Comparison of ENCODE assay signal across 9 mouse cellular contexts in genomic region chr17:27629249-27630020, GRCm38 (mm10). TPM values are rescaled to one million over a fixed set of nuclear protein-coding genes. Genes with fewer than 3 reads are reported as not detected.
DNase-seq lines count a peak whose midpoint lies in the region; ATAC-seq and TF ChIP-seq lines count a peak whose summit lies in the region.
"Had no signal": no experiment of that assay in that cellular context is flagged by ENCODE, and none has a peak within 500 bp of the region (broad histone marks: within the 10 kb centered on the region; RNA-seq: fewer than 3 reads in every experiment).

No protein-coding gene starts in this region.

- H3K4me3 ChIP-seq in embryonic fibroblast, embryonic 13.5 days (ENCODE audit: insufficient read depth, low read length), result no peak overlapping the region
- H3K4me3 ChIP-seq in heart, embryonic 13.5 days, result no peak overlapping the region
- no peak overlapping the region for H3K4me3 ChIP-seq in liver, embryonic 16.5 days (ENCODE audit: low read depth, low read length)

- peak; percentile 40; the same call in 1 of the 2 replicates for TF ChIP-seq POLR2A in embryonic fibroblast, embryonic 13.5 days (IDR thresholded peaks at IDR 0.05; ENCODE audit: low read depth, low read length)

- ATAC-seq in heart, embryonic 13.5 days (ENCODE audit: extremely low read depth, insufficient number of reproducible peaks, low FRiP score, low TSS enrichment), result no peak
- ATAC-seq in liver, embryonic 16.5 days (ENCODE audit: low read depth), result peak; percentile 24; the same call in 1 of the 2 replicates

- no peak overlapping the region for H3K4me2 ChIP-seq in heart, embryonic 13.5 days
- H3K4me2 ChIP-seq in liver, embryonic 16.5 days (ENCODE audit: low read depth, low read length), result no peak overlapping the region

- 67% methylated on average over 2 of the region's 2 CpGs for WGBS in heart, embryonic 13.5 days
- WGBS in liver, embryonic 16.5 days (ENCODE audit: insufficient replicate concordance), result 68% methylated on average over 2 of the region's 2 CpGs

- no peaks in the 10 kb centered on the region for H3K27me3 ChIP-seq in heart, embryonic 13.5 days (replicated peaks)
- H3K27me3 ChIP-seq in liver, embryonic 16.5 days (ENCODE audit: control insufficient read depth, insufficient read depth, low read depth, low read length), result no peaks in the 10 kb centered on the region

- no peak overlapping the region for H3K27ac ChIP-seq in embryonic fibroblast, embryonic 13.5 days (ENCODE audit: insufficient read depth, low read length)
- 0 out of 2 replicates have a peak overlapping the region, but pooled peaks have one; percentile 0 for H3K27ac ChIP-seq in heart, embryonic 13.5 days (replicated peaks)
- H3K27ac ChIP-seq in liver, embryonic 16.5 days (ENCODE audit: low read length), result no peak overlapping the region

- H3K36me3 ChIP-seq in heart, embryonic 13.5 days, result peaks cover 49% of the 10 kb centered on the region
- H3K36me3 ChIP-seq in liver, embryonic 16.5 days (ENCODE audit: control insufficient read depth, insufficient read depth), result peaks cover 35% of the 10 kb centered on the region

- peak; percentile 79; the same call in 1 of the 2 replicates for TF ChIP-seq CTCF in embryonic fibroblast, embryonic 13.5 days (IDR thresholded peaks at IDR 0.05; ENCODE audit: borderline replicate concordance, insufficient read depth, low read length)

- peaks cover 10% of the 10 kb centered on the region; the same call in 1 of the 2 replicates for H3K4me1 ChIP-seq in embryonic fibroblast, embryonic 13.5 days (ENCODE audit: control insufficient read depth, insufficient read depth, low read length)
- H3K4me1 ChIP-seq in heart, embryonic 13.5 days, result peaks cover 41% of the 10 kb centered on the region
- peaks cover 30% of the 10 kb centered on the region for H3K4me1 ChIP-seq in liver, embryonic 16.5 days (ENCODE audit: control insufficient read depth, low read depth, low read length)

- no peaks in the 10 kb centered on the region for H3K9me3 ChIP-seq in heart, embryonic 13.5 days
- no peaks in the 10 kb centered on the region for H3K9me3 ChIP-seq in liver, embryonic 16.5 days (replicated peaks; ENCODE audit: control insufficient read depth, low read length)

- peak; percentile 65 to 77 for DNase-seq in CD8-positive naive resting alpha-beta T cell, adult 2 months (ENCODE audit: low read depth in 2 of 2, low spot score in 2 of 2)
- peak; percentile 46 to 53 for DNase-seq in adrenal gland, postnatal 4 days (ENCODE audit: low spot score in 2 of 2)
- peak; percentile 91 for DNase-seq in layer of hippocampus, adult 11-12 months (ENCODE audit: low spot score)
- peak; percentile 69 for DNase-seq in ovary, postnatal 14 days (ENCODE audit: low spot score)
- peak; percentile 86 for DNase-seq in thymus, postnatal 14 days

- no peak overlapping the region for H3K9ac ChIP-seq in heart, embryonic 13.5 days
- no peak overlapping the region for H3K9ac ChIP-seq in liver, embryonic 16.5 days (ENCODE audit: low read depth, low read length)

RNA-seq across cellular contexts. Expression of gene RPS10-NUDT3, which starts 5.6 kb away (rescaled TPM):
- not detected for total RNA-seq in adrenal gland, postnatal 4 days (2021)
- polyA plus RNA-seq in embryonic fibroblast, embryonic 13.5 days (2011; ENCODE audit: insufficient read length, low read depth, missing spikeins), result 2.9 TPM in 1 of 2 replicates, not detected in the other
- polyA plus RNA-seq in heart, embryonic 13.5 days (2015; fragmentation: Nextera tagmentation; extraction: Ambion mirVana), result not detected in 2 replicates
- not detected in 2 replicates for polyA plus RNA-seq in liver, embryonic 16.5 days (2015; fragmentation: Nextera tagmentation; extraction: Ambion mirVana)
- polyA plus RNA-seq: gonadal fat pad, adult 2 months had no signal

RNA-seq across cellular contexts. Expression of gene Nudt3, which starts 6.1 kb away (rescaled TPM):
- total RNA-seq in adrenal gland, postnatal 4 days (2021), result 100 to 1,000 TPM; 173 to 174 TPM
- polyA plus RNA-seq in embryonic fibroblast, embryonic 13.5 days (2011; ENCODE audit: insufficient read length, low read depth, missing spikeins), result 117 and 131 TPM in 2 replicates
- polyA plus RNA-seq in heart, embryonic 13.5 days (2015; fragmentation: Nextera tagmentation; extraction: Ambion mirVana), result 98.8 and 108 TPM in 2 replicates
- 19.2 and 20.5 TPM in 2 replicates for polyA plus RNA-seq in liver, embryonic 16.5 days (2015; fragmentation: Nextera tagmentation; extraction: Ambion mirVana)

RNA-seq across cellular contexts. Expression of gene Rps10, which starts 7.0 kb away (rescaled TPM):
- 1,000 to 10,000 TPM; 1,377 to 1,386 TPM for total RNA-seq in adrenal gland, postnatal 4 days (2021)
- 1,827 and 1,973 TPM in 2 replicates for polyA plus RNA-seq in embryonic fibroblast, embryonic 13.5 days (2011; ENCODE audit: insufficient read length, low read depth, missing spikeins)
- polyA plus RNA-seq in heart, embryonic 13.5 days (2015; fragmentation: Nextera tagmentation; extraction: Ambion mirVana), result 600 and 606 TPM in 2 replicates
- polyA plus RNA-seq in liver, embryonic 16.5 days (2015; fragmentation: Nextera tagmentation; extraction: Ambion mirVana), result 432 and 472 TPM in 2 replicates

RNA-seq across cellular contexts. Expression of gene Pacsin1, which starts 25.9 kb away (rescaled TPM):
- 1 to 10 TPM; 5.5 to 5.6 TPM for total RNA-seq in adrenal gland, postnatal 4 days (2021)
- not detected in 2 replicates for polyA plus RNA-seq in embryonic fibroblast, embryonic 13.5 days (2011; ENCODE audit: insufficient read length, low read depth, missing spikeins)
- 0.78 and 1.4 TPM in 2 replicates for polyA plus RNA-seq in heart, embryonic 13.5 days (2015; fragmentation: Nextera tagmentation; extraction: Ambion mirVana)
- 0.22 and 0.26 TPM in 2 replicates for polyA plus RNA-seq in liver, embryonic 16.5 days (2015; fragmentation: Nextera tagmentation; extraction: Ambion mirVana)
